Mouse (Mus musculus) liver, embryonic 13.5 days (tissue): ENCODE measurements around the gene Osbpl11. TPM values are rescaled to one million over a fixed set of nuclear protein-coding genes. Genes with fewer than 3 reads are reported as not detected.
"Not testable (repeated sequence)": the region's sequence is repeated elsewhere in the genome, so short reads cannot be mapped to it uniquely, and the experiment has no call there.

Experiments
- ATAC-seq: fragments of 200-750 bp; cut with Nextera tagmentation; 2 replicates; pipeline ENCODE4 v1.8.0; 2017; ENCODE audit warnings: low read depth, mild to moderate bottlenecking, moderate number of reproducible peaks, moderate library complexity
- DNase-seq: peaks from one replicate; pipeline ENCODE4 v3.0.0; 2022
- H3K27ac ChIP-seq: fragments of 300-500 bp; sonication (generic); 2 replicates; pipeline ENCODE4 v1.5.1; 2015; ENCODE audit warnings: moderate library complexity, mild to moderate bottlenecking, inconsistent platforms
- H3K27me3 ChIP-seq: fragments of 300-500 bp; sonication (generic); 2 replicates; pipeline ENCODE4 v1.6.1; 2015; ENCODE audit warnings: mild to moderate bottlenecking, inconsistent platforms
- H3K36me3 ChIP-seq: fragments of 300-500 bp; sonication (generic); 2 replicates; pipeline ENCODE4 v1.6.1; 2015; ENCODE audit warnings: mild to moderate bottlenecking, inconsistent platforms
- H3K4me1 ChIP-seq: fragments of 300-500 bp; sonication (generic); replicated peaks from 2 replicates; pipeline ENCODE4 v1.6.1; 2015; ENCODE audit warnings: inconsistent platforms
- H3K4me2 ChIP-seq: fragments of 300-500 bp; sonication (generic); 2 replicates; pipeline ENCODE4 v1.6.1; 2015; ENCODE audit warnings: inconsistent platforms, mild to moderate bottlenecking, moderate library complexity
- H3K4me3 ChIP-seq: fragments of 300-500 bp; sonication (generic); replicated peaks from 2 replicates; pipeline ENCODE4 v1.5.1; 2015; ENCODE audit warnings: mild to moderate bottlenecking, inconsistent platforms
- H3K9ac ChIP-seq: fragments of 300-500 bp; sonication (generic); 2 replicates; pipeline ENCODE4 v1.6.1; 2015; ENCODE audit warnings: mild to moderate bottlenecking, inconsistent platforms
- H3K9me3 ChIP-seq: fragments of 300-500 bp; sonication (generic); replicated peaks from 2 replicates; pipeline ENCODE4 v1.6.1; 2016; ENCODE audit warnings: inconsistent platforms
- WGBS: fragments of 180-500 bp; shearing (Covaris S2); methylation state at CpG from one replicate; pipeline ENCODE4 v1.1.7; 2015; ENCODE audit not compliant: insufficient replicate concordance; 5-methylcytosine and 5-hydroxymethylcytosine counted together
- polyA plus RNA-seq: library from polyadenylated mRNA; unstranded; fragments of >200 nt; fragmentation: Nextera tagmentation; extraction: Ambion mirVana; gene quantifications from 2 replicates; pipeline ENCODE4 v1.2.1, GENCODE M21; 2015

The Osbpl11 gene
- polyA plus RNA-seq, 1 experiment from 2014 or later = 5.2 TPM

GRCm38 (mm10) chr16:33196578-33196977 lies 11.7 kb downstream of the Osbpl11 start:
- Histone ChIP-seq H3K4me3 (no peak overlapping the region), H3K36me3 (peaks cover 14% of the 10 kb centered on the region; the same call in 1 of the 2 replicates), H3K27me3 (no peaks in the 10 kb centered on the region), H3K9ac (no peak overlapping the region), H3K4me2 (no peak overlapping the region), H3K4me1 (peaks cover 6% of the 10 kb centered on the region; the same call in 1 of the 2 replicates), H3K9me3 (no peaks in the 10 kb centered on the region), H3K27ac (no peak overlapping the region)
- ATAC-seq = no peak
- DNase-seq = no peak
- WGBS = 78% methylated on average over 6 of the region's 6 CpGs

GRCm38 (mm10) chr16:33200589-33200988 lies 15.7 kb downstream of the Osbpl11 start:
- peaks cover 16% of the 10 kb centered on the region for H3K36me3 ChIP-seq
- no peak overlapping the region for H3K27ac ChIP-seq
- ATAC-seq (no peak), DNase-seq (no peak)
- H3K9me3 ChIP-seq = no peaks in the 10 kb centered on the region
- H3K9ac ChIP-seq = no peak overlapping the region
- H3K4me3 ChIP-seq = no peak overlapping the region
- WGBS = 34% methylated on average over 8 of the region's 8 CpGs
- H3K27me3 ChIP-seq = no peaks in the 10 kb centered on the region
- no peak overlapping the region for H3K4me2 ChIP-seq
- peaks cover 6% of the 10 kb centered on the region; the same call in 1 of the 2 replicates for H3K4me1 ChIP-seq

GRCm38 (mm10) chr16:33210812-33211211 lies 25.9 kb downstream of the Osbpl11 start:
- H3K9me3 ChIP-seq = no peaks in the 10 kb centered on the region
- WGBS = 75% methylated on average over 2 of the region's 2 CpGs
- no peak overlapping the region for H3K4me2 ChIP-seq
- H3K9ac ChIP-seq = no peak overlapping the region
- DNase-seq = no peak
- H3K27ac ChIP-seq = no peak overlapping the region
- no peak overlapping the region for H3K4me3 ChIP-seq
- H3K4me1 ChIP-seq = no peaks in the 10 kb centered on the region
- no peaks in the 10 kb centered on the region for H3K27me3 ChIP-seq
- no peak for ATAC-seq
- H3K36me3 ChIP-seq = peaks cover 48% of the 10 kb centered on the region

GRCm38 (mm10) chr16:33216313-33217003 lies 31.6 kb downstream of the Osbpl11 start:
- Histone ChIP-seq H3K9ac (no peak overlapping the region), H3K27me3 (no peaks in the 10 kb centered on the region), H3K36me3 (peaks cover 27% of the 10 kb centered on the region), H3K4me1 (no peaks in the 10 kb centered on the region), H3K9me3 (no peaks in the 10 kb centered on the region), H3K4me2 (no peak overlapping the region), H3K27ac (no peak overlapping the region), H3K4me3 (no peak overlapping the region)
- ATAC-seq = no peak
- WGBS = 80% methylated on average over 9 of the region's 9 CpGs
- no peak for DNase-seq

GRCm38 (mm10) chr16:33217553-33218085 lies 32.7 kb downstream of the Osbpl11 start:
- DNase-seq, H3K27ac ChIP-seq, H3K27me3 ChIP-seq, H3K4me1 ChIP-seq, H3K4me3 ChIP-seq, H3K4me2 ChIP-seq, ATAC-seq, H3K9me3 ChIP-seq, H3K9ac ChIP-seq: not testable (repeated sequence)
- WGBS = 70% methylated on average over 2 of the region's 3 CpGs
- H3K36me3 ChIP-seq = peaks cover 30% of the 10 kb centered on the region

GRCm38 (mm10) chr16:33222482-33222881 lies 37.6 kb downstream of the Osbpl11 start:
- no peak for DNase-seq
- H3K9ac ChIP-seq = no peak overlapping the region
- WGBS = 69% methylated on average over 3 of the region's 3 CpGs
- peaks cover 25% of the 10 kb centered on the region for H3K36me3 ChIP-seq
- no peak for ATAC-seq
- H3K4me2 ChIP-seq = no peak overlapping the region
- no peak overlapping the region for H3K27ac ChIP-seq
- H3K9me3 ChIP-seq = no peaks in the 10 kb centered on the region
- no peaks in the 10 kb centered on the region for H3K4me1 ChIP-seq
- H3K4me3 ChIP-seq = no peak overlapping the region
- no peaks in the 10 kb centered on the region for H3K27me3 ChIP-seq

GRCm38 (mm10) chr16:33224381-33224780 lies 39.5 kb downstream of the Osbpl11 start:
- no peak for ATAC-seq
- 76% methylated on average over 5 of the region's 5 CpGs for WGBS
- no peak for DNase-seq
- no peak overlapping the region for H3K9ac ChIP-seq
- H3K36me3 ChIP-seq = peaks cover 41% of the 10 kb centered on the region
- H3K27me3 ChIP-seq = no peaks in the 10 kb centered on the region
- no peaks in the 10 kb centered on the region for H3K4me1 ChIP-seq
- H3K4me2 ChIP-seq = no peak overlapping the region
- no peaks in the 10 kb centered on the region for H3K9me3 ChIP-seq
- no peak overlapping the region for H3K27ac ChIP-seq
- no peak overlapping the region for H3K4me3 ChIP-seq

GRCm38 (mm10) chr16:33234128-33234527 lies 49.3 kb downstream of the Osbpl11 start:
- WGBS = 87% methylated on average over 12 of the region's 12 CpGs
- H3K4me2 ChIP-seq = no peak overlapping the region

GRCm38 (mm10) chr16:33236151-33236550 lies 51.3 kb downstream of the Osbpl11 start:
- Histone ChIP-seq H3K9me3 (no peaks in the 10 kb centered on the region), H3K4me2 (no peak overlapping the region), H3K4me3 (no peak overlapping the region), H3K27me3 (no peaks in the 10 kb centered on the region), H3K9ac (no peak overlapping the region), H3K27ac (no peak overlapping the region), H3K36me3 (peaks cover 34% of the 10 kb centered on the region), H3K4me1 (no peaks in the 10 kb centered on the region)
- 80% methylated on average over 6 of the region's 6 CpGs for WGBS
- DNase-seq (no peak), ATAC-seq (no peak)

More at GRCm38 (mm10) chr16:33234128-33234527, 49.3 kb downstream of the Osbpl11 start:
- DNase-seq (no peak), ATAC-seq (no peak)
- Histone ChIP-seq H3K4me1 (no peaks in the 10 kb centered on the region), H3K9me3 (no peaks in the 10 kb centered on the region), H3K4me3 (no peak overlapping the region), H3K36me3 (peaks cover 25% of the 10 kb centered on the region), H3K27ac (no peak overlapping the region), H3K27me3 (no peaks in the 10 kb centered on the region), H3K9ac (no peak overlapping the region)

- H3K9ac ChIP-seq = no peak overlapping the region
- no peaks in the 10 kb centered on the region for H3K27me3 ChIP-seq
- DNase-seq = no peak
- peaks cover 48% of the 10 kb centered on the region for H3K36me3 ChIP-seq
- H3K4me3 ChIP-seq = no peak overlapping the region
- no peaks in the 10 kb centered on the region for H3K4me1 ChIP-seq
- WGBS = 75% methylated on average over 2 of the region's 2 CpGs
- no peaks in the 10 kb centered on the region for H3K9me3 ChIP-seq
- H3K4me2 ChIP-seq = no peak overlapping the region
- H3K27ac ChIP-seq = no peak overlapping the region
- no peak for ATAC-seq
These were observed 54.4 kb downstream of the Osbpl11 start for GRCm38 (mm10) chr16:33239305-33239704.

GRCm38 (mm10) chr16:33242046-33242445 lies 57.2 kb downstream of the Osbpl11 start:
- H3K9ac ChIP-seq = no peak overlapping the region
- H3K4me2 ChIP-seq = no peak overlapping the region
- H3K27me3 ChIP-seq = no peaks in the 10 kb centered on the region
- H3K4me3 ChIP-seq = no peak overlapping the region
- no peaks in the 10 kb centered on the region for H3K9me3 ChIP-seq
- no peaks in the 10 kb centered on the region for H3K4me1 ChIP-seq
- H3K27ac ChIP-seq = no peak overlapping the region
- WGBS = 74% methylated on average over 6 of the region's 6 CpGs
- ATAC-seq = no peak
- peaks cover 50% of the 10 kb centered on the region for H3K36me3 ChIP-seq
- no peak for DNase-seq

GRCm38 (mm10) chr16:33244136-33244691 lies 59.3 kb downstream of the Osbpl11 start:
- Histone ChIP-seq H3K9ac (no peak overlapping the region), H3K4me3 (no peak overlapping the region), H3K4me1 (no peaks in the 10 kb centered on the region), H3K36me3 (peaks cover 41% of the 10 kb centered on the region), H3K4me2 (no peak overlapping the region), H3K27me3 (no peaks in the 10 kb centered on the region), H3K27ac (no peak overlapping the region), H3K9me3 (no peaks in the 10 kb centered on the region)
- DNase-seq (no peak), ATAC-seq (no peak)
- 80% methylated on average over 6 of the region's 6 CpGs for WGBS
